Mouse (Mus musculus): ENCODE measurements around the gene P3h2. TPM values are rescaled to one million over a fixed set of nuclear protein-coding genes. Genes with fewer than 3 reads are reported as not detected.

Gene P3h2
- polyA plus RNA-seq, 1 experiment from 2014 or later, result 2.3 TPM

DNA sequence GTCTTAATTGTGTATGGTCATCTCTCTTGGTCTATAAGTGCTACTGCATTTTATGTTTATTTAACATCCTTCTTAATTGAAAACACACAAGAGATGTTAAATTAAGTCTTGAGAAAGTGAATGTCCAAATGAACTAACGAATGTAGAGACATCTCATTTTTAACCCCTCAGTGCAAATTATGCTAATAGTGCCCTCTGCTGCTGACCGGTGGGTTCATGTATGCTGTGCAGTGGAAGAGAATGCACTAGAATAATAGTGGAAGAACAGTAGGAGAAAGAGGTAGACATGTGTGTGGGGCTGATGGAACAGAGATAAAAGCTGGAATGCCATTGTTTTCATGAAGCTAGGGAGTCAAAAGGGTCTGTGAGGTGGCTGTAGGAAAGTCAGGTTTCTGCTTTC, 153.6 kb downstream of the P3h2 start:
- Histone ChIP-seq H3K4me3 (ENCODE audit: low read depth, low read length) (no peak overlapping the region), H3K27ac (replicated peaks) (no peak overlapping the region), H3K36me3 (ENCODE audit: control insufficient read depth, insufficient read depth, low read length) (no peaks in the 10 kb centered on the region), H3K27me3 (ENCODE audit: control insufficient read depth, insufficient read depth, low read length) (no peaks in the 10 kb centered on the region), H3K9ac (ENCODE audit: low read length) (no peak overlapping the region), H3K4me1 (replicated peaks; ENCODE audit: control insufficient read depth, insufficient read depth) (no peaks in the 10 kb centered on the region), H3K4me2 (replicated peaks; ENCODE audit: low read depth) (no peak overlapping the region), H3K9me3 (ENCODE audit: control insufficient read depth, low read length) (no peaks in the 10 kb centered on the region)
- 56% methylated on average over 2 of the region's 2 CpGs for WGBS
- ATAC-seq (ENCODE audit: low FRiP score, low TSS enrichment), result no peak
- TF ChIP-seq CTCF (IDR thresholded peaks at IDR 0.05; ENCODE audit: low read depth) (peak; percentile 74), EP300 (optimal IDR thresholded peaks at IDR 0.05) (no peak)
- no peak for DNase-seq (ENCODE audit: low spot score)

- Histone ChIP-seq H3K4me2 (replicated peaks; ENCODE audit: low read depth) (no peak overlapping the region), H3K9me3 (ENCODE audit: control insufficient read depth, low read length) (no peaks in the 10 kb centered on the region), H3K4me3 (ENCODE audit: low read depth, low read length) (no peak overlapping the region), H3K27me3 (ENCODE audit: control insufficient read depth, insufficient read depth, low read length) (no peaks in the 10 kb centered on the region), H3K36me3 (ENCODE audit: control insufficient read depth, insufficient read depth, low read length) (no peaks in the 10 kb centered on the region), H3K27ac (replicated peaks) (no peak overlapping the region), H3K4me1 (replicated peaks; ENCODE audit: control insufficient read depth, insufficient read depth) (no peaks in the 10 kb centered on the region), H3K9ac (ENCODE audit: low read length) (no peak overlapping the region)
- 57% methylated on average over 1 of the region's 1 CpGs for WGBS
- ATAC-seq (ENCODE audit: low FRiP score, low TSS enrichment) (no peak), DNase-seq (ENCODE audit: low spot score) (no peak)
- no peak for TF ChIP-seq CTCF (IDR thresholded peaks at IDR 0.05; ENCODE audit: low read depth)
- TF ChIP-seq EP300 (optimal IDR thresholded peaks at IDR 0.05), result no peak
Observed at GRCm38 (mm10) chr16:25948067-25948466, 157.5 kb downstream of the P3h2 start.

- WGBS, result 39% methylated on average over 12 of the region's 12 CpGs
- no peak overlapping the region; the same call in 1 of the 2 replicates for H3K4me2 ChIP-seq (replicated peaks; ENCODE audit: low read depth)
- peak overlapping the region; percentile 40; the same call in 1 of the 2 replicates for H3K27ac ChIP-seq (replicated peaks)
Observed at GRCm38 (mm10) chr16:25945151-25945955, 160.2 kb downstream of the P3h2 start.

DNA sequence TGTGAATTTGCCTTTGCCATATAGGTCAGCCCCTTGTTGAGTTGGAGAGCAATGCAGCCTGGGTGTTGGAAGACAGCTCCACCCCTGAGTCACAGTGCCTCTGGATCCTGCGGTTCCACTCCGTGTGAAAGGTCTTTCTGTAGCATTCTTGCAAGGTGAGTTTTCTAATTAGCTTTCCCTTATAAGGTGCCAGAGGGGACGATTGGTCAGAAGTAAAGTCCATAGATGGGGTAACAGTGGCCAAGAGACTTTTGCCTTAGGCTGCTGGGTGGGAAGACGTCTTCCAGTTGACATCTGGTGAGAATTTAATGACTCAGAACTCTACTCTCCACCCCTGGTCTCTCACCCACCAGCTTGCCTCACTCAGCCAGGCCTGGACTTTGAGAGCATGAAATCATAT, 163.3 kb downstream of the P3h2 start:
- TF ChIP-seq CTCF (IDR thresholded peaks at IDR 0.05; ENCODE audit: low read depth), result no peak
- no peak for TF ChIP-seq EP300 (optimal IDR thresholded peaks at IDR 0.05)
- 56% methylated on average over 4 of the region's 4 CpGs for WGBS
- peak; percentile 86 for ATAC-seq (ENCODE audit: low FRiP score, low TSS enrichment)

More at GRCm38 (mm10) chr16:25945151-25945955, 160.2 kb downstream of the P3h2 start:
- H3K9me3 ChIP-seq (ENCODE audit: control insufficient read depth, low read length), result no peaks in the 10 kb centered on the region
- no peak overlapping the region for H3K9ac ChIP-seq (ENCODE audit: low read length)
- H3K4me1 ChIP-seq (replicated peaks; ENCODE audit: control insufficient read depth, insufficient read depth), result no peaks in the 10 kb centered on the region
- DNase-seq (ENCODE audit: low spot score) (no peak), ATAC-seq (ENCODE audit: low FRiP score, low TSS enrichment) (no peak)
- no peak overlapping the region for H3K4me3 ChIP-seq (ENCODE audit: low read depth, low read length)
- H3K36me3 ChIP-seq (ENCODE audit: control insufficient read depth, insufficient read depth, low read length), result no peaks in the 10 kb centered on the region
- TF ChIP-seq CTCF (IDR thresholded peaks at IDR 0.05; ENCODE audit: low read depth) (peak; percentile 33; the same call in 1 of the 2 replicates), EP300 (optimal IDR thresholded peaks at IDR 0.05) (no peak)
- no peaks in the 10 kb centered on the region for H3K27me3 ChIP-seq (ENCODE audit: control insufficient read depth, insufficient read depth, low read length)

GRCm38 (mm10) chr16:25934181-25934580, 171.4 kb downstream of the P3h2 start:
- no peak for TF ChIP-seq CTCF (IDR thresholded peaks at IDR 0.05; ENCODE audit: low read depth)
- no peak for TF ChIP-seq EP300 (optimal IDR thresholded peaks at IDR 0.05)
- Histone ChIP-seq H3K36me3 (ENCODE audit: control insufficient read depth, insufficient read depth, low read length) (no peaks in the 10 kb centered on the region), H3K27me3 (ENCODE audit: control insufficient read depth, insufficient read depth, low read length) (no peaks in the 10 kb centered on the region), H3K27ac (replicated peaks) (no peak overlapping the region), H3K9ac (ENCODE audit: low read length) (no peak overlapping the region), H3K9me3 (ENCODE audit: control insufficient read depth, low read length) (no peaks in the 10 kb centered on the region), H3K4me2 (replicated peaks; ENCODE audit: low read depth) (no peak overlapping the region), H3K4me1 (replicated peaks; ENCODE audit: control insufficient read depth, insufficient read depth) (no peaks in the 10 kb centered on the region), H3K4me3 (ENCODE audit: low read depth, low read length) (no peak overlapping the region)
- no peak for DNase-seq (ENCODE audit: low spot score)
- 0 out of 2 replicates have a peak, but pooled peaks have one; percentile 32 for ATAC-seq (ENCODE audit: low FRiP score, low TSS enrichment)
- 76% methylated on average over 2 of the region's 2 CpGs for WGBS

More for the DNA sequence above, 163.3 kb downstream of the P3h2 start:
- DNase-seq (ENCODE audit: low spot score), result no peak
- Histone ChIP-seq H3K9me3 (ENCODE audit: control insufficient read depth, low read length) (no peaks in the 10 kb centered on the region), H3K27me3 (ENCODE audit: control insufficient read depth, insufficient read depth, low read length) (no peaks in the 10 kb centered on the region), H3K4me1 (replicated peaks; ENCODE audit: control insufficient read depth, insufficient read depth) (no peaks in the 10 kb centered on the region), H3K36me3 (ENCODE audit: control insufficient read depth, insufficient read depth, low read length) (no peaks in the 10 kb centered on the region), H3K4me2 (replicated peaks; ENCODE audit: low read depth) (no peak overlapping the region), H3K4me3 (ENCODE audit: low read depth, low read length) (no peak overlapping the region), H3K9ac (ENCODE audit: low read length) (no peak overlapping the region), H3K27ac (replicated peaks) (no peak overlapping the region)

DNA sequence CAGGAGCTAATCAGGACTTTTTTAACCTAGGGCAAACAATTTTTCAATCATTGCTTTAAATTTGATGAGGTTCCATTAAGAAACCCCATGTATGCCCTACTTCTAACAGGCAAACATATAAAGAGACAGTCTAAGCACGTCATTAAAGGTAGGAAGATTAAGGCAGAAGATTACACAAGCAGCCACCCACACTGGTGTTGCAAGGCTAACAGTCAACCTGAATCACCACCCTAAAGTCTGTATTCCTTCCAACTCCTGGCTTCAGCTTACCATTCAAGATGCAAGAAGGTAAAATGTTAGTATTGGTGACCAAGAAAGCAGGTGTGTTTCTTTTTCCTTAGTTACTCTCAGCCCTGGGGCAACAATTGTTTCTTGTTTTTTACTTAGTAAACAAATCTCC, 193.4 kb downstream of the P3h2 start:
- Histone ChIP-seq H3K4me1 (replicated peaks; ENCODE audit: control insufficient read depth, insufficient read depth) (no peaks in the 10 kb centered on the region), H3K4me3 (ENCODE audit: low read depth, low read length) (no peak overlapping the region), H3K9me3 (ENCODE audit: control insufficient read depth, low read length) (no peaks in the 10 kb centered on the region), H3K36me3 (ENCODE audit: control insufficient read depth, insufficient read depth, low read length) (no peaks in the 10 kb centered on the region), H3K4me2 (replicated peaks; ENCODE audit: low read depth) (no peak overlapping the region), H3K9ac (ENCODE audit: low read length) (no peak overlapping the region), H3K27me3 (ENCODE audit: control insufficient read depth, insufficient read depth, low read length) (no peaks in the 10 kb centered on the region), H3K27ac (replicated peaks) (no peak overlapping the region)
- WGBS, result 54% methylated on average over 1 of the region's 1 CpGs
- no peak for DNase-seq (ENCODE audit: low spot score)
- ATAC-seq (ENCODE audit: low FRiP score, low TSS enrichment), result no peak
- TF ChIP-seq EP300 (optimal IDR thresholded peaks at IDR 0.05) (no peak), CTCF (IDR thresholded peaks at IDR 0.05; ENCODE audit: low read depth) (no peak)
